Mouse (Mus musculus) adrenal gland, postnatal 10 days (tissue): ENCODE data around the gene Gltp. TPM values are rescaled to one million over a fixed set of nuclear protein-coding genes. Genes with fewer than 3 reads are reported as not detected.

Experiments used
- DNase-seq: peaks from one replicate; pipeline ENCODE4 v3.0.0; 2021; ENCODE audit warnings: mixed read lengths
- total RNA-seq, 2 experiments: library from RNA; stranded (reverse); gene quantifications; 2 replicates each; pipeline ENCODE4 v1.2.3; 2021

Gene Gltp
- total RNA-seq, 2 experiments from 2014 or later, result 31.2 to 38.3 TPM

GRCm38 (mm10) chr5:114658255-114658654, 32.5 kb downstream of the Gltp start, which contains the start of gene Trpv4:
Gene Trpv4 (minus strand): TSS chr5:114658421.
- peak; percentile 32 for DNase-seq

DNA sequence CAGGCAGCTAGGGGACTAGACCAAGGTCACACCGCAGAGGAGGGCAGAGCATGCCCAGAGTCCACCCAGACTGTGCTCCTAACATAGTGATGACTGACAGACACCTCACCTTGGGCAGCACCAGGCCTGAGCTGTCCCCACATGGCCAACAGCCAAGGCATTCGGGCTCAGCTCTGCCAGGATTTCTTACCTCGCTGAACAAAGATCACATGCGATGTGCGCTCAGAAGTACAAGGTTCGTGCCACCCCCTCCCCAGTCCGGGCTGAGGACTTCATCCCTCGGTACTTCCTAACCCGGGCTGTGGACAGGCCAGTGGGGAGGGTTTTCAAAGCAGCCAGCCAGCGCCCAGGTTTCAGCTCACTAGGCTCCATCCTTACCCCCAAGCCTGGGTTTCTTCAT, 33.4 kb downstream of the Gltp start:
- DNase-seq, result peak; percentile 33

DNA sequence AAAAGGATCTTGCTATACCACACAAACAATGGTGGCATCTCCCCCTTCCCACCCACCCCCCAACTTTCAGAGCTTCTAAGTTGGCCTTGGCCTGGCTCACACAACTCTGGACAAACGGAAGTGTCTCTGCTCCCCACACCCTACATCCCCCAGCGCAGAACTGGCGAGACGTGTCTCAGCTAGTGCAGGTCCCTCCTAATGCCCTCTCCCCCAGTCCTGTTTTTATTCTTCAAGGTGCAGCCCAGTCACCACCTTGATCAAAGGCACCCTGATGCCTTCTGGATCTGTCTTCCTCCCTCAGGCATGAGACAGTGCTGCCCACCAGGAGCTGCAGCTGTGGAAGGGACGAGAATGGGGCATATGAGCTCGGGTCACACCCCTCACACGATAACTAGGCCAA, 34.5 kb downstream of the Gltp start:
- DNase-seq, result no peak

DNA sequence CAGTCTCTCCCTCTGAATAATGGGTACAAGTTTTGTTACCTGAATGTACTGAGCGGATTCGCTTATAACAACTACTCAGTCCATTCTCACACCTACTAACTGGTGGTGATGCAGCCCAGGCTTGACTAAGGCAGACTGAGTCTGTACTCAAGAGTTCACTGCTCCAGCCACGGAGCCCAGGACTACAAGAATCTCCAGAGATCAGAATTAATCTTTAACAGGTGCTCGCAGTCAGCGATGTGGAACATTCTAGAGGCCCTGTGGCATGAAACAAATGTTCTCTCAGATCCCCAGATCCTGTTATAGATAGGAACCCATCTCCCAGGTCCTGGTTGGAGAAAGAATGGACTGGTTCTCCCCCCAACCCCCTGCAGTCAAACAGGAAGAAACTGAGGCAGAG, 35.1 kb downstream of the Gltp start:
- no peak for DNase-seq

GRCm38 (mm10) chr5:114653656-114654437, 36.9 kb downstream of the Gltp start:
- no peak for DNase-seq

GRCm38 (mm10) chr5:114651449-114651848, 39.3 kb downstream of the Gltp start:
- DNase-seq, result no peak

- no peak for DNase-seq
Measured at GRCm38 (mm10) chr5:114651002-114651401, 39.8 kb downstream of the Gltp start.

- DNase-seq, result no peak
Measured at GRCm38 (mm10) chr5:114648728-114649311, 42.0 kb downstream of the Gltp start.

DNA sequence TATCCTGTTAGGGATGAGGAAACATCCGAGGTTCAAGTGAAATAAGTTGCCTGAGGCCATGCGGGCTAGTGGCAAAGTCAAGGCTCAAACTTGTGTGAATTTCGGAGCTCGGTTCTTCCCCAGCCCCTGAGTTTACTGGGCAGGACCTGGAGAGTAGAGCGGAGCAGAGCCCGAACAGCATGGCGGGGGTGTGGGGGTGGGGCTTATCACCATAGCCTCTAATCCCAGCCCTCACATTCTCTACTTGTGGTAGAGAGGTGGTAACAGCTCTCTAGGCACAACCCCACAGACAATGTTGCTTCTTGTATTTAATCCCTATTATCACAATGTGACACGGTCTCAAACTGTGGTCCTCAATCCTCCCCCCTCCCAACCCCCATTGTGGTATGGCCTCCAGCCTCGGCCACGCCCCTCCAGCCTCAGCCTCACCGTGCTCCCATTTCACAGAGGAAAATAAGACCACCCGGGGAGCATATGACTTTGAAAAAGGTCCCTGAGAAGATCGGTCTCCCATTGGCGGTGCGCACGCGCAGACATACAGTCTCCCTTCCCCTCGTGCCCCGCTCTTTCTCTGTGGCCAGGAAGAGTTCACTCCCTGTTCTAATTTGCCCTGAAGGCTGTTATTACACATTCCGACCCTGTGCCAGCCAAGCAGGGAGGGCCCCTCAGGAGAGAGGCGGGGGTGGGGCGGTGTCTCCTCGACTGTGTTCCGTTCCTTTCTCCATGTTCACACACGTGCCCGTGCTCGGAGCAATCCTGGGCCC, 43.4 kb downstream of the Gltp start:
- peak; percentile 53 for DNase-seq

DNA sequence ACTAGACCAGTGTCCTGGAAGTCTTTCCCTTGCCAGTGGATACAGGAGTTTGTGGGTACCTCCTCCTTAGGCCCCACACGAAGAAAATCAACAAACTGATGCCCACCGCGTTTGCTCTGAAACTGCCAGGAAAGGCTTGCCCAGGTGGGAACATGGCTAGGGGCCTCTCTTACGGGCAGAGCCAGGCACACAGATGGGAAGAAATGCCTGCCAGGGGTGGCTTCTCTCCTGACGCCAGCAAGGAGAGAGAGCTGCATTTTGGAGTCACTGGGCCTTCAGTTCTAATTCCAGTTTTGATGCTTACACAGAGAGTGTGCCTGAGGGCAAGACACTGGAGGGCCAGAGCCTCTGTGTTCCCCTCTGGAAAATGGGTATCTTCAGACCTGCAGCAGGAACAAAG, 44.9 kb downstream of the Gltp start:
- no peak for DNase-seq

DNA sequence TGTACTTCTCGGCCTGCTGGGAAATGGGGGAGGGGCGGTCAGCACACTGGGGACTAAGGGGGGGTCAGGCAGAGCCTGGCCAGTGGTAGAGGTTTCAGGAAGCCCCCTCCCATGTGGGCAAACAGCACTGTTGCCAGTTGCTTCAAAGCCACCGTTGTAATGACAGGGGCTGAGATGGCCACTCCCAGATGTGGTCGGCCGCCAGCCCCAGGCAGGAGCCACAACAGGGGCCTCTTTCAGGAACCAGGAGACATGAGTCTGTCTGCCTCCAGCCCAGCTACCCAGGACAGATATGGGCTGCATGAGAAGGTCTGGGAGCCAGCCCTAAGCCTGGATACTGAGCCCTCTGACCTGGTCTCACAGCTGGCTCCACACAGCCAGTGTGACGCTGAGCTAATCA, 45.9 kb downstream of the Gltp start:
- DNase-seq, result no peak

GRCm38 (mm10) chr5:114640809-114641208, 50.0 kb downstream of the Gltp start:
- DNase-seq, result no peak

DNA sequence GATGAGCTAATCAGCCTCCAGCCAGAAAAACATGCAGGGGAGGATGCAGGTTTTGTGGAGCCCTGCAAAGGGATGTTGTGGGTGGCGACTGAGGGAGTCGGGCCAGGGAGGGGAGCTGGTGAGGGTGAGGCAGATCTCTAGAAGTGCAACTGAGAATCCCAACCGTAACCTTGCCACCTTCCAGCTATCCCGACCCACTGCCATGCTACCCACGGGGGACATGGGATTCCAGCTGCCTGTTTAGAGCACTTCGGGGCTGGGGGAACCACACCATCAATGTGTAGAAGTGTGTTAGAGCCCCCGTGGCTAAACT, 51.2 kb downstream of the Gltp start:
- no peak for DNase-seq

DNA sequence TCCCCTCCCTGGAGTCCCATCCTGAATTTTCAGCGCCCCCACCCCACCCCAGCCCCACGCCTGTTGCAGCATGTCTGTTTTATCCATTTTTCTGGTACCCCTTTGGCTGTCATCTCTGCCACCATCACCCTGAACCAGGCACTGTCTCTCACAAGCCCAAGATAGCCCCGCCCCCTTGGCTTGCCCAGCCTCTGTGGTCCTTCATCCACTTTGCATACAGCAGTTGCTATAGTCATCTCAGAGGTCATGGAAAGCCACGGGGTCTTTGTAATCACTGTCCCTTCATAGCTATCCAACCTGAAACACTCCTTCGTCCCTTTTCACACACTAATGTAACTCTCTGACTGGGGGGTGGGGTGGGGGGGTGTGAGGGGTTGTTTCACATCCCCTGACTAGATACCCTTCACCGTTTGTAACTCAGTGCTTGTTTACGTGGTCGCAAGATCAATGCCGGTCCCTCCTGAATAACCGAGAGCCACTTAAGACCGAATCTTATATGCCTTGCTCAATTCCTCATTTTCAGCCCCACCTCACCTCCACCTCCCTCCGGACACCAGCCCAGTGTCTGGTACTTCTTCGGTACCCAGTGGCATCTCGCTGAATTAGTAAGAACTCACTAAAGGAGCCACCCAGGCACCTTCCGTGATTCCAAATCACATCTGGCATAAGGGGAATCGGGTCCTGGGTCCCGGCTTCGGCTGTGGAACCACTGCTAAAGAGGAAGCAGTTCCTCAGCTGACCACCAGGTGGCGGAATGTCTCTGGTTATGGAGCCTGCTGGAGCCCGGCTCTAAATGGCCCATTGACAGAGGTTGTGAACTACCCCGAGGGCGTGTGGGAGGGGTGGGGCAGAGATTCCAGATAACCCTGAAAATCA, 51.8 kb downstream of the Gltp start:
- DNase-seq, result peak; percentile 93

DNA sequence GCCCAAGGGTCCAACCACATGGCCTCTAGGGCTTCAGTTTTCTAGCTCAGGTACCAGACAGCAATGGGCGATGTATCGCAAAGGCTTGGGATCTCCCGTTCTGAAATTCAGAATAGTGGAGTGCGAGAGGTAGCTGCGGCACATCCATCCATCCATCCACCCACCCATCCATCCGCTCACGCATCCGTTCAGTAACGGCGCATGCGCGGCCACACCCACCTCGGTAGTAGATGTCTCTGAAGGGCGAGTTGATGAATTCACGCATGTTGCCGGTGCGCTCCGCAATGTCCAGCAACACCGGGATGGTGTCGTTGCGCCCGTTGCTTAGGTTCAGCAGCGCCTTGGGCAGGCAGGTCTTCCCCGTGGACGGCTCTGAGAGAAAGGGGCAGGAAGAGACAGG, 54.7 kb downstream of the Gltp start:
- DNase-seq, result no peak

DNA sequence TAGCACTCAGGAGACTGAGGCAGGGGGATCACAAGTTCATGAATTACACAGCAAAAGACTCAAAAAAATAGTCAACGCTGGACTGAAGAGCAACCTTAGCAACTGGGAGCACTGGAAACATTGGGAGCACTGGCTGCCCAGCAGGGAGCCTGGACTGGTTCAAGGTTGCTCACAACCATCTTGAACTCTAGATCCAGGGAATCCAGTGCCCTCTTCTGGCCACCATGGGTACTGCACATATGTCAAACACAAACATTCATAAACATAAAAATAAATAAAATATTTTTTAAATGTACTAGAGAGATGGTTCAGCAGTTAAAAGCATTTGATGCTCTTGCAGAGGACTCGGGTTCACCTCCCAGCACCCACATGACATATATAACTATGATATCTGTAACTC, 59.4 kb downstream of the Gltp start:
- DNase-seq, result peak; percentile 42

DNA sequence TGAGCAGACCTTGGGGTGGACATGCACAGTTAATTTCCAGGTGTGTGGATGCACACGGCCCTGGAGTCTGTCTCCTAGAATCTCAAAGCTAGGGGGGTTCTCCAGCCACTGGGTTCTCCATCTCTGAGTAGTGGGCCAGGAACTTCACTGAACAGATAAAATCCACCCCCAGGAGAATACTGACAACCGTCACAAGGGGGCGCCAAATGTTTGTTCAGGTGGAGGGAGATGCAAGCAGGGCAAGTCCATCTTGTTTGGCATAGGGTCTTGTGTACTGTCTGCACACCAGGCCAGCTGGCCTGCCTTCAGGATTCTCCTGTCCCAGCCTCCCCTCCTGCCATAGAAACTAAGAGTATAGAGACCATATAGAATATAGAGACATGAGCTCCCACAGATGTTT, 65.2 kb downstream of the Gltp start:
- DNase-seq, result peak; percentile 76

DNA sequence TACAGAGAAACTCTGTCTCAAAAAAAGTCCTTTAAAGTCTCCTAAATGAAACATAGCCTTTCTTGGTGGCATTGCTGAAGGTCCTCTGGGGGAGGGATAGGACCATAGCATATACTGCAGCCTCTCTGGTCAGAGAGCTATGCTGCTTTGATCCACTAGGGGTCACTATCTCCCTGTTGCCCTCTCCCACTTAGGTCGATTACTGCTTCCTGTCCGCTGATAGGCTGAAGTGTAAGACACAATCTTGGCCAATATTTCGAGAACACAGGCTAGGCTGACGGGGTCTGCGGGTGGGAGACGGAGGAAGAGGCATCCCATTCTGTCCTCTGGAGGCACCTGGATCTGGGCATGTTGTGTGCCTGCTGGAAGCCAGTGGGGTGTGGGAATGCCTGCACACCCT, 70.5 kb downstream of the Gltp start:
- no peak for DNase-seq
